Mouse (Mus musculus) urinary bladder, postnatal 4 days (tissue): ENCODE data around the gene Ildr1.

Source experiments
- DNase-seq, 2 experiments: peaks; one replicate each; pipeline ENCODE4 v3.0.0; 2021 to 2022; ENCODE audit warnings: low spot score in 2 of 2

The Ildr1 gene

DNA sequence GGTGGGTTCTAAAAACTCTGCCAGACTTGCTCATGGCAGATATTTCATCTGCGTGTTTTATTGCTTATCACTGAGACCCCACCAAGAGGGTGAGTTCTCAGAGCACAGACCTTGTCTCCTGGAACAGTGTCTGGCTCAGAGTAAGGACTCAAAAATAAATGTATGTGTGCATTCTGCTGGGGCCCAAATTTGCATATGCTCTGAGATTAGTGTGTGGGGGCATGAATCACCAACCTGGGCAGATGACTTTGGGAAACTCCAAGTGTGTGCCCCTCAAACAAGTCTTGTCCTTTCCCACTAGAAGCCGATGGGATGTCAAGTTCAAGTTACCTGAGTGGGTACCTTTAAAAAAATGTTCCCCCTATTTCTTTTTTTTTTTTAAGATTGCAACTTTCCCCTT lies 6.7 kb downstream of the Ildr1 start:
- DNase-seq, result no peak

GRCm38 (mm10) chr16:36707702-36708423 lies 14.1 kb downstream of the Ildr1 start:
- no peak for DNase-seq

GRCm38 (mm10) chr16:36708751-36709150 lies 15.0 kb downstream of the Ildr1 start:
- no peak for DNase-seq

- no peak for DNase-seq
These were observed 15.6 kb downstream of the Ildr1 start for GRCm38 (mm10) chr16:36709405-36709804.

DNA sequence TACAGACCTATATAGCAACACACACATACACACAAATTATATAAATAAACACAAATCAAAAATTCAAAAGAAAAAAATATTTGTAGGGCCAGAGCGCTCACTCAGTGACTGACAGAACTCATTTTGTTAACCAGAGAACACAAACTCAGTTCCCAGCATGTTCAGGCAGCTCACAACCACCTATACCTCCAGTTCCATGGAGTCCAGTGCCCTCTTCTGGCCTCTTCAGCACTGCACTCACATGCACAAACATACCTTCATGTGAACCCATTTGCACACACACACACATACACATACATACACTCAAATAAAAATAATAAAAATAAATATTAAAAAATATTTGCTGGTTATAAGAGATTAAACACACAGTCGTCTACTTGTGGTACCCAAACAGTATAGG lies 17.0 kb downstream of the Ildr1 start:
- no peak for DNase-seq

- DNase-seq, result no peak
These were observed 18.0 kb downstream of the Ildr1 start for GRCm38 (mm10) chr16:36711760-36712159.

GRCm38 (mm10) chr16:36717481-36717880 lies 23.7 kb downstream of the Ildr1 start:
- DNase-seq, result no peak

DNA sequence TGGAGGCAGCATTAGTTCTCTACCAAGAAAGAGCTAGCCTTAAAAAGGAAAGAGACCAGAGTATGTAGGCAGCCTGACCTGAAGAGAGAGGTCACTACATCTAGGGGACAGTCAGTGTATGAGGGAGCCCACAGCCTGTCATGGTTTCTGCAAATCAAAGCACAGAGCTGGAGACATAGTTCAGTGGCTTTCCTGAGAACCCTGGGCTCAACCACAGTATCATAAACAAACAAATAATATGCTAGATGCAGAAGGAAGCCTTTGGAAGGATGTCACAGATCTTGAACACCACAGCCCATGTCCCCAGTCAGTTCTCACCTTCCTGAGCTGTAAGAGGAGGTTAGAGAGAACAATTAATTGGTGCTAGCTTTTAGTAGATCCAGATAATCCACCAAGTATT lies 24.9 kb downstream of the Ildr1 start:
- DNase-seq, result no peak

DNA sequence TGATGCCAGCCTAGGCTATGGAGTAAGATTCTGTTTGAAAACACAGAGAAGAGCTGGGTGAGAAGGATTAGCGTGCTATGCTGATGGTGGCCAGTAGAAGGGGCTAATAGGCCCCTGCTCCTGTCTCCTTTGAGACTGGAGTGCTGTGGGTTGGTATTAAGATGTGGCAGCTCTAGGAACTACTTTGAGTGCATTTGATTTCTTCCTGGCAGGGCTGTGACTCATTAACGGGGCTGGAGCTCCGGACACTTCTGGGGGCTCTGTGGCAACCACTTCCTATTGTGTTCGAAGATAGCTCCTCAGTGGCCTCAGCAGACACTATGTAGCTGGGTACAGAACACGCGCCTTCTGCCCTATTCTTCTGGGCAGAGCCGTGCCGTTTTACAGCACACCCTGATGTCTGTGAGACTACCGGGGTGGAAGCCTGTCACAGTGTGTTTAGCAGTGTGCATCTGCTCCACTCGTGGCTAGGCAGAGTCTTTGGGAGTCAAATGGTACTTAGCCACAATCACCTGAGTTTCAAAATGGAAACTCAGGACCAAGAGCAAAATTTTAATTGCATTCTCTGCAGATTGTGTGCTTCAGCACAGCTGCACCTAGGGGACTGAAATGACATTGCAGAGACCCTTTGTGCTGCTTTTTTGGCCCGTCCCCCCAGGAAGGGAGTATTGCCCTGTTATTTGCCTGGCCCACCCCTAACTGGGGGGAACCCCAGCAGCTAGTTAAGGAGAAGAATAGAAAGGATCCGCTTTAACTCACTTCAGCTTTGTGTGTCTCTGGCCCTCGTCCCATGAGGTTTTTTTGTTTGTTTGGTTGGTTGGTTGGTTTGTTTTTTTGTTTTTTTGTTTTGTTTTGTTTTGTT lies 26.6 kb downstream of the Ildr1 start:
- DNase-seq, result no peak

- DNase-seq, result no peak
These were observed 29.0 kb downstream of the Ildr1 start for GRCm38 (mm10) chr16:36722739-36723138.

- DNase-seq, result no peak
These were observed 30.2 kb downstream of the Ildr1 start for GRCm38 (mm10) chr16:36723880-36724443.

GRCm38 (mm10) chr16:36728959-36729358 lies 35.2 kb downstream of the Ildr1 start:
- DNase-seq, result no peak

DNA sequence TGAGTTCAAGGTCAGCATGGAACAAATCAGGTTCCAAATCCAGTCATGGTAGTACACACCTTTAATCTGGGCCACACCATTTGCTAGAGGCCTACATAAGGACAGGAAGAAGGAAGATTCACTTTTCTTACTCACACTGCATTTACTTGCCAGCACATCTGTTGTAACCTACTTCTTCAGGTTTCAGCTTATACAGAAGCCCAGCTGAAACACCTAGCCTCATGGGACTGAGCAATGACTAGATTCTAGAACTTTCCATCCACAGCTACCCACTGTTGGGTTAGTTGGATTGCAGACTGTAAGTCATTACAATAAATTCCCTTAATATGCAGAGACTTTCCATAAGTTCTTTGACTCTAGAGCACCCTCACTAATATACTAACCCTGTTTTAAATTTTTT lies 38.8 kb downstream of the Ildr1 start:
- DNase-seq, result no peak

GRCm38 (mm10) chr16:36733827-36734226 lies 40.0 kb downstream of the Ildr1 start:
- no peak for DNase-seq

DNA sequence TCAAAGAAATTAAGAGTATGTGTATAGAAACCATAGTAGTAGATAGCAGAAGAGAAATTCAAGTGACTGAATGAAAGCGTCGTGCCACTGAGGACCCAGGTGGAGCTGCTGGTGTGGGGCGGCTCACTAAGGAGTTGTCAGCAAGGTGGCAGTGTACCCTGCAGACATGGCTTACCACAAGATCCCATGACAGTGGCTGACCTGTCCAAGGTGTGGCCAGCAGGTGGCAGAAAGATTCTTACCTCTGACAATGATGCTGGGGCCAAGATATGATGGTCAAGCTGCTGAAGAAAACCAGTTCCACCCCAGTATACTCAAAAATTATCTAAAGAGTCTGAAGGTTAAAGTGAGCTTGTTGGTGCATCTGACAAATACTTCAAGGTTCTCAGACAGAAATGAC lies 41.6 kb downstream of the Ildr1 start:
- DNase-seq, result no peak

- no peak for DNase-seq
These were observed 45.7 kb downstream of the Ildr1 start for GRCm38 (mm10) chr16:36739404-36739930.

DNA sequence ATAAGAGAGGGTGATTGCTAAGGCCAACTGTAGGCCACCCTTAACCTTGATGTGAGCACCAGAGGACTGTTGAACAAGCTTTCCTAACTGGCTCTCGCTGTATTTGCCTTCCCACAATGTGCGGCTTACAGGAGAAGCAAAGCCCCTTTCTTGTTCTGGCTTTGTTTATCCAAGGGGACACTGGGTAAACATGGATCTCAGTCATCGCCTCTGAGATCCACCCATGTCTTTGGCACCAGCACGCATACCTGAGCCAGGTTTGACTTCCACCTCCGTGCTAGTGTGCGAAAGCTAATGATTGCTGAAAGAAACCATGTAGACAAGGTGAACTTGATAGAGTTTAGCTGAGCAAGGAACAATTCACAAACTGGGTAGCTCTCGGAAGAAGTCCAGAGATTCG lies 49.8 kb downstream of the Ildr1 start:
- DNase-seq, result no peak

DNA sequence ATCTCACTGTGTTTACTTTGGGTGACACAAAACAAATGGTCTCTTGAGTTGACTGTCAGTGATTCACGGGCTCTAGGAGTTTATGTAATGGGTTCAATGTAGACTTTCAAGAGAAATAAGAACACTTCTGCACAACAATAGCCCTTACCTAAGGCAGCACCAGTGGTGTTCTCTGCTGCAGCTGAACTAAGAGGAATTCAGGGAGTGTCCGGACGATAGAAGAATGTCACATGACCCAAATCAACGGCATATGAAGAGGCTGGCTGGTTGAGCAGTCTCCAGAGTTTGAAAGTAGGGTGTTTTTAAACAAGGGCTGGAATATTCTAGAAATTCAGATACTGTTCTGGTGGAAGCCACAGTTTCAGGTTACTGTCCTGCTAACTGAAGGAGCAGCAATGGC lies 53.3 kb downstream of the Ildr1 start:
- no peak for DNase-seq

- no peak for DNase-seq
These were observed 54.0 kb downstream of the Ildr1 start for GRCm38 (mm10) chr16:36747767-36748166.

DNA sequence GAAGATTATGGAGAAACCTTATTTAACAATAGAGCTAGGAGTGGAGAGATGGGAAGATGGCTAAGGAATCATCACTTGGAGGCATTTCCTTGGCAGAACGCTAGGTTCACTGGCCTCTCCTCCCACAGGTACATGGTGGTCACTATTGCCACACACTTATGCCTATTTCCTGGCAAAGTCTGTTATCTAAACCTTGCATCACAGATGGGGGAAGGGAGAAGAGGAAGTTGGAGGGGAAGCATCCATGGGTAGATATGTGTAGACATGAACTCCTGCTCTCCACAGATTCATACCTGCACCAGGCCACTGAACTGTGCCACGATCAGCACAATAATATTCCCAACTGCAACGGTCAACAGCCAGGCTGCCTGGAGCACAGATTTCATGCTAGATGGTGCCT lies 58.2 kb downstream of the Ildr1 start:
- no peak for DNase-seq

GRCm38 (mm10) chr16:36770191-36770771 lies 76.5 kb downstream of the Ildr1 start:
- no peak for DNase-seq

- DNase-seq, result no peak
These were observed 77.1 kb downstream of the Ildr1 start for GRCm38 (mm10) chr16:36770830-36771229.
